Mouse (Mus musculus) R1 (cell line): ENCODE measurements around the gene Crygn.
A peak's percentile ranks its signal among the peaks of the same experiment; 100 is the strongest.

Experiments
- DNase-seq: peaks from one replicate; pipeline ENCODE4 v3.0.0-alpha.2; 2018; ENCODE audit warnings: low read depth, low spot score

Crygn gene

GRCm38 (mm10) chr5:24711615-24712014 is 46.2 kb downstream of the Crygn start:
- peak; percentile 52 for DNase-seq

DNA sequence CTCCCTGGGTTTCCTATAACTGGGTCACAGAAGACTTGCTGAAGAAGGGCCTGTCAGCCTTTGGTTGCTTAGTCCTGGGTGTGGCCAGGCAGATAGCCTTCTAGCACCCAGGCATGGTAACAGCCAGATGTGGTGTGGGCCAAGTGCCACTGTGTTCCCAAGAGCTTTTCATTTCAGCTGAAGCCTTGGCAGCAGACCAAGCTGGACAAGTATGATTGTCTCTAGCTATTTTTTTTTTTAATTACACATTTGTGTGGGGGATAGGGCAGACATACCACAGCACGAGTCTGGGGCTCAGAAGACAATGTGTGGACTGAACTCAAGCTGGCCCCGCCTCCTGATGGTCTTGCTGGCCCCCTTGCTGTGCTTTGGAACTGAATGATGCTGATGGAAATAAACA is 47.8 kb downstream of the Crygn start:
- DNase-seq: no peak

DNA sequence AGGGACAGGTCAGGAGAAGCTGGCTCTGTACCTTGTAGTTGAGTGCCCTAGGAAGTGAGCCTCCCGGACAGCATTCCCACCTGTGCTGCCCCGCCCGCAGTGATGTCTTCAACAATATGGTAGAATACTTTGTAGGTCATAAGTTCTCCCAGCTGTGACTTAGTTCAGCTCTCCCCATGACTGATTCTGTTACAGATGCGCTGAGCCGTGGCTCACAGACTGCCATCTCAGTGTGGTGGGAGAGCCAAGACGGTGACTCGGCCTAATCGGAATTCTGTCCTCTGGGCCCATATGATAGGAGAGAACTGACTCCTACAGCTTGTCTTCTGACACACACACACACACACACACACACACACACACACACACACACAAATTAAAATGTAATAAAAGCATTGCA is 53.2 kb downstream of the Crygn start:
- no peak for DNase-seq

DNA sequence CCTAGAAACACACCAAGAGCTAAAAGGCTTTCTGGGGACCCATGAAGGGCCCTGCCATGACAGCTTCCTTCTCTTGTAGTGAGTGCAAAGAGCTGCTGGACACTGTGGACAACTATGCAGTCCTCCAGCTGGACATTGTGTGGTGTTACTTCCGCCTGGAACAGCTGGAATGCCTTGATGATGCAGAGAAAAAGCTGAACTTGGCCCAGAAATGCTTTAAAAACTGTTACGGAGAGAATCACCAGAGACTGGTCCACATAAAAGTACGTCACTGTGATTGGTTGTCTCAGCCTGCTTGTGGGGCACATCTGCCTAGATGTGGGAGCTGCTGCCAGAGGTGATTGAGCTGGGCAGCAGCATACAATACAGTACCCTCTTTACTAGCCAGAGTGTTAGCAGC is 56.5 kb downstream of the Crygn start:
- DNase-seq: no peak
